Mouse (Mus musculus): ENCODE measurements around the gene Zfp651.

DNA sequence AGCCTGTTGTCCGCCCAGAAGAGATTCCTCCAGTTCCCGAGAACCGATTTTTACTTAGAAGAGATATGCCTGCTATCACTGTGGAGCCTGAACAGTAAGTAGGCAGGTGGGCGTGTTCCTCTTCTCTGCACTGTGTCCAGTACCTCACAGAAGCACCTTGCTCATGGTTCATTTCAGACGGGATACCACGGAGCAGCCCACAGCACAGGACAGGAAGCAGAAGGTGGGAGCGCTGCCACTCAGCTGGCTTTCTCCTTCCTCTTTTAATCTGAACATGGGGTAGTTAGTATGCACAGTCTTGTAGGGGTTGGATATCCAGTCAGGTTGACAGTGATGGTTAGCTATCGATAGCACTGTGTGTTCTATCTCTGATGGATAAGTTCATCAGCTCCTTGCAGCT, 15.1 kb upstream of the Zfp651 start:
- TF ChIP-seq POLR2A (IDR thresholded peaks at IDR 0.05; ENCODE audit: low read depth, low read length) (no peak), CTCF (IDR thresholded peaks at IDR 0.05; ENCODE audit: extremely low read depth, insufficient read depth, insufficient read length, insufficient replicate concordance) (no peak)
